Mouse (Mus musculus) limb, embryonic 14.5 days (tissue): ENCODE measurements around the gene Lpcat1. TPM values are rescaled to one million over a fixed set of nuclear protein-coding genes. Genes with fewer than 3 reads are reported as not detected.

Source experiments
- ATAC-seq: fragments of 200-750 bp; cut with Nextera tagmentation; 2 replicates; pipeline ENCODE4 v1.8.0; 2017; ENCODE audit warnings: low read depth, moderate number of reproducible peaks, moderate TSS enrichment; ENCODE audit not compliant: low FRiP score
- DNase-seq: peaks from one replicate; pipeline ENCODE4 v3.0.0-alpha.2; 2015; ENCODE audit warnings: low spot score
- H3K27ac ChIP-seq: fragments of 300-500 bp; sonication (generic); replicated peaks from 2 replicates; pipeline ENCODE4 v1.5.1; 2014; ENCODE audit warnings: low read depth, mild to moderate bottlenecking, low read length, moderate library complexity, mixed read lengths
- H3K27me3 ChIP-seq: fragments of 300-500 bp; sonication (generic); 2 replicates; pipeline ENCODE4 v1.6.1; 2014; ENCODE audit warnings: low read length, mixed read lengths; ENCODE audit not compliant: control insufficient read depth, insufficient read depth
- H3K36me3 ChIP-seq: fragments of 300-500 bp; sonication (generic); 2 replicates; pipeline ENCODE4 v1.6.1; 2014; ENCODE audit warnings: mild to moderate bottlenecking, low read length, moderate library complexity, mixed read lengths; ENCODE audit not compliant: control insufficient read depth, insufficient read depth
- H3K4me1 ChIP-seq: fragments of 300-500 bp; sonication (generic); 2 replicates; pipeline ENCODE4 v1.6.1; 2014; ENCODE audit warnings: antibody characterized with exemption, low read length, mixed read lengths; ENCODE audit not compliant: control insufficient read depth, insufficient read depth
- H3K4me2 ChIP-seq: fragments of 300-500 bp; sonication (generic); replicated peaks from 2 replicates; pipeline ENCODE4 v1.6.1; 2014; ENCODE audit warnings: low read depth, mild to moderate bottlenecking, low read length, moderate library complexity; ENCODE audit not compliant: severe bottlenecking
- H3K4me3 ChIP-seq: fragments of 300-500 bp; sonication (generic); replicated peaks from 2 replicates; pipeline ENCODE4 v1.5.1; 2014; ENCODE audit warnings: low read length
- H3K9ac ChIP-seq: fragments of 300-500 bp; sonication (generic); 2 replicates; pipeline ENCODE4 v1.6.1; 2014; ENCODE audit warnings: mild to moderate bottlenecking, low read depth, low read length, moderate library complexity; ENCODE audit not compliant: severe bottlenecking
- H3K9me3 ChIP-seq: fragments of 300-500 bp; sonication (generic); 2 replicates; pipeline ENCODE4 v1.6.1; 2016; ENCODE audit warnings: low read length; ENCODE audit not compliant: control insufficient read depth
- POLR2A ChIP-seq: fragments of 200-500 bp; IDR thresholded peaks from 2 replicates; pipeline ENCODE4 v1.8.0; 2012; ENCODE audit warnings: inconsistent platforms, mild to moderate bottlenecking, moderate library complexity, borderline replicate concordance; ENCODE audit not compliant: insufficient read depth, insufficient read length; ENCODE audit errors: extremely low read depth
- WGBS: fragments of 180-500 bp; shearing (Covaris S2); extraction: QIAGEN DNeasy Blood & Tissue Kit; methylation state at CpG from one replicate; pipeline ENCODE4 v1.1.7; 2014; 5-methylcytosine and 5-hydroxymethylcytosine counted together
- polyA plus RNA-seq, 2 experiments: library from polyadenylated mRNA; depleted of rRNA in 1 of 2; stranded (reverse) in 1 of 2; unstranded in 1 of 2; fragments of >200 nt; fragmentation: Nextera tagmentation in 1 of 2; extraction: Ambion mirVana in 1 of 2; gene quantifications; 2 replicates each; pipeline versions ENCODE4 v1.2.1 to v1.2.3; 2012 to 2014

Lpcat1 gene
- polyA plus RNA-seq, 2 experiments: 43.2 to 51.7 TPM

GRCm38 (mm10) chr13:73533716-73534115, 66.7 kb downstream of the Lpcat1 start:
- Histone ChIP-seq H3K27me3 (peaks cover 28% of the 10 kb centered on the region), H3K27ac (no peak overlapping the region), H3K4me1 (peaks cover 5% of the 10 kb centered on the region), H3K4me3 (no peak overlapping the region), H3K9me3 (no peaks in the 10 kb centered on the region), H3K4me2 (no peak overlapping the region), H3K36me3 (no peaks in the 10 kb centered on the region), H3K9ac (no peak overlapping the region)
- WGBS: 87% methylated on average over 3 of the region's 3 CpGs
- no peak for TF ChIP-seq POLR2A
- ATAC-seq: no peak
- DNase-seq: no peak

GRCm38 (mm10) chr13:73535287-73535686, 68.3 kb downstream of the Lpcat1 start:
- H3K4me1 ChIP-seq: peaks cover 5% of the 10 kb centered on the region
- no peak overlapping the region for H3K4me3 ChIP-seq
- H3K9me3 ChIP-seq: no peaks in the 10 kb centered on the region
- peaks cover 28% of the 10 kb centered on the region for H3K27me3 ChIP-seq
- no peak for TF ChIP-seq POLR2A
- no peak overlapping the region for H3K4me2 ChIP-seq
- H3K36me3 ChIP-seq: no peaks in the 10 kb centered on the region
- ATAC-seq (no peak), DNase-seq (no peak)
- no peak overlapping the region for H3K27ac ChIP-seq
- 53% methylated on average over 3 of the region's 3 CpGs for WGBS
- no peak overlapping the region for H3K9ac ChIP-seq

- Histone ChIP-seq H3K27ac (no peak within 1 kb of the TSS), H3K36me3 (no peaks in the 10 kb centered on the region), H3K9ac (peak within 1 kb of the TSS; percentile 46), H3K4me3 (peak within 1 kb of the TSS; percentile 42), H3K4me2 (peak within 1 kb of the TSS; percentile 82), H3K27me3 (peaks cover 28% of the 10 kb centered on the region), H3K4me1 (peaks cover 5% of the 10 kb centered on the region), H3K9me3 (no peaks in the 10 kb centered on the region)
- peak; percentile 10 for DNase-seq
- no peak for TF ChIP-seq POLR2A
- peak; percentile 73 for ATAC-seq
- under 1% methylated on average over 26 of the region's 26 CpGs for WGBS
Measured at GRCm38 (mm10) chr13:73536403-73536821, 69.4 kb downstream of the Lpcat1 start, which contains the start of gene Slc6a3. Gene Slc6a3, plus strand, starts transcription at chr13:73536747.

- H3K36me3 ChIP-seq: no peaks in the 10 kb centered on the region
- peak overlapping the region; percentile 82 for H3K4me2 ChIP-seq
- ATAC-seq (no peak), DNase-seq (no peak)
- peaks cover 5% of the 10 kb centered on the region for H3K4me1 ChIP-seq
- TF ChIP-seq POLR2A: no peak
- 21% methylated on average over 13 of the region's 13 CpGs for WGBS
- H3K4me3 ChIP-seq: peak overlapping the region; percentile 42
- H3K27me3 ChIP-seq: peaks cover 28% of the 10 kb centered on the region
- H3K9me3 ChIP-seq: no peaks in the 10 kb centered on the region
- peak overlapping the region; percentile 46 for H3K9ac ChIP-seq
- no peak overlapping the region for H3K27ac ChIP-seq
Measured at GRCm38 (mm10) chr13:73536824-73537223, 69.8 kb downstream of the Lpcat1 start.

GRCm38 (mm10) chr13:73564201-73564600, 97.2 kb downstream of the Lpcat1 start:
- Histone ChIP-seq H3K9me3 (no peaks in the 10 kb centered on the region), H3K4me3 (no peak overlapping the region), H3K4me1 (no peaks in the 10 kb centered on the region), H3K9ac (no peak overlapping the region), H3K36me3 (no peaks in the 10 kb centered on the region), H3K4me2 (no peak overlapping the region), H3K27ac (no peak overlapping the region), H3K27me3 (no peaks in the 10 kb centered on the region)
- WGBS: 86% methylated on average over 5 of the region's 5 CpGs
- ATAC-seq (no peak), DNase-seq (no peak)
- no peak for TF ChIP-seq POLR2A

Other genes with a start within 250 kb of the Lpcat1 start
- 6.7 and 7.4 TPM in 2 replicates for gene Irx4, start 206.7 kb upstream of the Lpcat1 start, polyA plus RNA-seq (2012; rRNA removed)
- gene Irx4, start 206.7 kb upstream of the Lpcat1 start, polyA plus RNA-seq (2014; fragmentation: Nextera tagmentation; extraction: Ambion mirVana): 8.9 TPM in 2 replicates
- gene Mrpl36, start 138.7 kb upstream of the Lpcat1 start, polyA plus RNA-seq (2012; rRNA removed): 91.9 and 102 TPM in 2 replicates
- 116 and 122 TPM in 2 replicates for gene Mrpl36, start 138.7 kb upstream of the Lpcat1 start, polyA plus RNA-seq (2014; fragmentation: Nextera tagmentation; extraction: Ambion mirVana)
- gene Ndufs6, start 138.7 kb upstream of the Lpcat1 start, polyA plus RNA-seq (2012; rRNA removed): 159 and 199 TPM in 2 replicates
- gene Ndufs6, start 138.7 kb upstream of the Lpcat1 start, polyA plus RNA-seq (2014; fragmentation: Nextera tagmentation; extraction: Ambion mirVana): 377 and 393 TPM in 2 replicates
- gene Slc6a3, start 69.5 kb downstream of the Lpcat1 start, polyA plus RNA-seq (2012; rRNA removed): 0.06 and 0.17 TPM in 2 replicates
- gene Slc6a3, start 69.5 kb downstream of the Lpcat1 start, polyA plus RNA-seq (2014; fragmentation: Nextera tagmentation; extraction: Ambion mirVana): 0.14 TPM in 1 of 2 replicates, not detected in the other
- gene Clptm1l, start 136.8 kb downstream of the Lpcat1 start, polyA plus RNA-seq (2012; rRNA removed): 163 and 203 TPM in 2 replicates
- 145 and 151 TPM in 2 replicates for gene Clptm1l, start 136.8 kb downstream of the Lpcat1 start, polyA plus RNA-seq (2014; fragmentation: Nextera tagmentation; extraction: Ambion mirVana)
- gene Tert, start 159.7 kb downstream of the Lpcat1 start, polyA plus RNA-seq (2012; rRNA removed): 19.6 and 25.3 TPM in 2 replicates
- 3.0 and 5.3 TPM in 2 replicates for gene Tert, start 159.7 kb downstream of the Lpcat1 start, polyA plus RNA-seq (2014; fragmentation: Nextera tagmentation; extraction: Ambion mirVana)
- 0.05 and 0.14 TPM in 2 replicates for gene Slc6a18, start 210.8 kb downstream of the Lpcat1 start, polyA plus RNA-seq (2012; rRNA removed)
- gene Slc6a18, start 210.8 kb downstream of the Lpcat1 start, polyA plus RNA-seq (2014; fragmentation: Nextera tagmentation; extraction: Ambion mirVana): not detected in 2 replicates
- 0.06 TPM in 1 of 2 replicates, not detected in the other for gene Slc6a19, start 237.7 kb downstream of the Lpcat1 start, polyA plus RNA-seq (2012; rRNA removed)
- gene Slc6a19, start 237.7 kb downstream of the Lpcat1 start, polyA plus RNA-seq (2014; fragmentation: Nextera tagmentation; extraction: Ambion mirVana): not detected in 2 replicates